Mouse (Mus musculus) small intestine, adult 2 months (tissue): ENCODE results near the gene Ctcfl.

ENCODE experiments used
- CTCF ChIP-seq: fragments of 200-500 bp; IDR thresholded peaks from 2 replicates; pipeline ENCODE4 v1.5.1; 2012; ENCODE audit warnings: low read depth, mild to moderate bottlenecking, control low read depth, inconsistent platforms, low read length, moderate library complexity, mixed read lengths; ENCODE audit not compliant: insufficient replicate concordance, insufficient read length; ENCODE audit errors: extremely low read depth
- POLR2A ChIP-seq: fragments of 200-500 bp; IDR thresholded peaks from 2 replicates; pipeline ENCODE4 v1.6.1; 2012; ENCODE audit warnings: low read depth, mild to moderate bottlenecking, control low read depth, inconsistent platforms, low read length, moderate library complexity

- TF ChIP-seq POLR2A (no peak), CTCF (no peak)
These were observed 45.7 kb downstream of the Ctcfl start for GRCm38 (mm10) chr2:173073666-173074065.
